Mouse (Mus musculus): ENCODE results near the gene Scml4. TPM values are rescaled to one million over a fixed set of nuclear protein-coding genes. Genes with fewer than 3 reads are reported as not detected.

Scml4 gene
- 1 to 10 TPM; 6.1 to 6.4 TPM for total RNA-seq (2021)
- long read RNA-seq, experiment 1, partial matches to known transcripts = 1 of 3 reads
- long read RNA-seq, experiment 1, other reads (novel, unspliced or antisense) = 2 of 3 reads
- long read RNA-seq, experiment 2, full-length matches to known transcripts = 4 of 4 reads
- long read RNA-seq, experiment 2, partial matches to known transcripts = 0 of 4 reads
- long read RNA-seq, experiment 2, other reads (novel, unspliced or antisense) = 0 of 4 reads

- no peak for DNase-seq (ENCODE audit: low spot score in 2 of 2)
Observed at GRCm38 (mm10) chr10:42860159-42860911, at the start of gene Scml4. Gene Scml4, plus strand, starts transcription at chr10:42860370.

- no peak for DNase-seq (ENCODE audit: low spot score in 2 of 2)
Observed at GRCm38 (mm10) chr10:42825923-42826322, 34.2 kb upstream of the Scml4 start.

GRCm38 (mm10) chr10:42827155-42827554 lies 33.0 kb upstream of the Scml4 start:
- DNase-seq (ENCODE audit: low spot score in 2 of 2) = no peak

GRCm38 (mm10) chr10:42830007-42830406 lies 30.2 kb upstream of the Scml4 start:
- DNase-seq (ENCODE audit: low spot score in 2 of 2) = no peak

GRCm38 (mm10) chr10:42830409-42830808 lies 29.8 kb upstream of the Scml4 start:
- no peak for DNase-seq (ENCODE audit: low spot score in 2 of 2)

GRCm38 (mm10) chr10:42832677-42833076 lies 27.5 kb upstream of the Scml4 start:
- no peak for DNase-seq (ENCODE audit: low spot score in 2 of 2)

GRCm38 (mm10) chr10:42833871-42834727 lies 26.1 kb upstream of the Scml4 start:
- no peak for DNase-seq (ENCODE audit: low spot score in 2 of 2)

- no peak for DNase-seq (ENCODE audit: low spot score in 2 of 2)
Observed at GRCm38 (mm10) chr10:42838106-42838505, 22.1 kb upstream of the Scml4 start.

- no peak for DNase-seq (ENCODE audit: low spot score in 2 of 2)
Observed at GRCm38 (mm10) chr10:42838736-42839135, 21.4 kb upstream of the Scml4 start.

- no peak for DNase-seq (ENCODE audit: low spot score in 2 of 2)
Observed at GRCm38 (mm10) chr10:42840036-42840435, 20.1 kb upstream of the Scml4 start.

GRCm38 (mm10) chr10:42841531-42842195 lies 18.5 kb upstream of the Scml4 start:
- DNase-seq (ENCODE audit: low spot score in 2 of 2) = no peak

GRCm38 (mm10) chr10:42842358-42842757 lies 17.8 kb upstream of the Scml4 start:
- peak; percentile 56 to 59 for DNase-seq (ENCODE audit: low spot score in 2 of 2)

GRCm38 (mm10) chr10:42843416-42843815 lies 16.8 kb upstream of the Scml4 start:
- DNase-seq (ENCODE audit: low spot score in 2 of 2) = no peak

- no peak for DNase-seq (ENCODE audit: low spot score in 2 of 2)
Observed at GRCm38 (mm10) chr10:42845480-42845879, 14.7 kb upstream of the Scml4 start.

- DNase-seq (ENCODE audit: low spot score in 2 of 2) = no peak
Observed at GRCm38 (mm10) chr10:42848179-42849080, 11.7 kb upstream of the Scml4 start.

- DNase-seq (ENCODE audit: low spot score in 2 of 2) = no peak
Observed at GRCm38 (mm10) chr10:42849081-42849400, 11.1 kb upstream of the Scml4 start.

- no peak for DNase-seq (ENCODE audit: low spot score in 2 of 2)
Observed at GRCm38 (mm10) chr10:42854838-42855237, 5.3 kb upstream of the Scml4 start.

GRCm38 (mm10) chr10:42855250-42855649 lies 4.9 kb upstream of the Scml4 start:
- DNase-seq (ENCODE audit: low spot score in 2 of 2) = no peak

- DNase-seq (ENCODE audit: low spot score in 2 of 2) = no peak
Observed at GRCm38 (mm10) chr10:42856574-42856973, 3.6 kb upstream of the Scml4 start.

GRCm38 (mm10) chr10:42857021-42857420 lies 3.1 kb upstream of the Scml4 start:
- DNase-seq (ENCODE audit: low spot score in 2 of 2) = no peak

Data from adrenal gland, postnatal 4 days (tissue).